Mouse (Mus musculus): ENCODE data around the gene Hectd4.
"Not testable (repeated sequence)": the region's sequence is repeated elsewhere in the genome, so short reads cannot be mapped to it uniquely, and the experiment has no call there.

Gene Hectd4

GRCm38 (mm10) chr5:121284816-121285215 lies 64.8 kb downstream of the Hectd4 start:
- ATAC-seq (ENCODE audit: low TSS enrichment): no peak

- ATAC-seq (ENCODE audit: low TSS enrichment): no peak
Measured at GRCm38 (mm10) chr5:121287213-121287612, 67.2 kb downstream of the Hectd4 start.

GRCm38 (mm10) chr5:121290289-121290688 lies 70.3 kb downstream of the Hectd4 start:
- peak; percentile 55; the same call in 1 of the 2 replicates for ATAC-seq (ENCODE audit: low TSS enrichment)

- no peak for ATAC-seq (ENCODE audit: low TSS enrichment)
Measured at GRCm38 (mm10) chr5:121292309-121293165, 72.5 kb downstream of the Hectd4 start.

DNA sequence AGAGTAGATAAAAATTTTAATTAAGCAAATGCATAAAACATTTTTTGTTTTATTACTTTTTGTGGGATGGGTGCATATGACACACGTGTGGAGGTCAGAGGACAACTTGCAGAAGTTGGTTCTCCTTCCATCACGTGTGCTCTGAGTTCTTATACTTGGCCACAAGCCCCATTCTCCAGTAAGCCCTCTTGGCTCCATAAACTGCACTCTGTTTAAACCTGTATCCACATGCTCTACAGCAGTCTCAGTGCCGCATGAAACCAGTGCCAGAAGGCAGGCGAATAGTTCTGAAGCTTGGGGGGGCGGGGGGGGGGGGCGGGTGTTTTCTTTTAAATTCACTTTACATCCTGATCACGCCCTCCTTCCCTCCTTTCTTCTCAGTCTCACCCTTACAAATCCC lies 85.0 kb downstream of the Hectd4 start:
- no peak for ATAC-seq (ENCODE audit: low TSS enrichment)

GRCm38 (mm10) chr5:121307620-121308019 lies 87.6 kb downstream of the Hectd4 start:
- no peak for ATAC-seq (ENCODE audit: low TSS enrichment)

DNA sequence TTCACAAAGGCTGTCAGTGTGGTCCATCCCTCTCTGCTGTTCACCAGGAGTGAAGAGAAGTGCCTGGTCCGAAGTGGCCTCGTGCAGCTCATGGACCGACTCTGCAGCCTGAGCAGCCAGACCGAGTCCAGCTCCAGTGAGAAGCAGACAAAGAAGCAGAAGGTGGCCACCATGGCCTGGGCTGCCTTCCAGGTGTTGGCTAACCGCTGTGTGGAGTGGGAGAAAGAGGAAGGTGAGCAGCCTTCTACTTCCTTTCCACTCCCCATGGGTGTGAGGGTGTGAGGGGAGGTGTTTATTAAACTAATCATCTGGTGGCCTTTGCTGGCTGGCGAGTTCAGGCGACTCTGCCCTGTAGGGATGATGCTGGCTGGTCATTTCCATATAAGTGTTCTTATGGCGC lies 91.6 kb downstream of the Hectd4 start:
- ATAC-seq (ENCODE audit: low TSS enrichment): no peak

DNA sequence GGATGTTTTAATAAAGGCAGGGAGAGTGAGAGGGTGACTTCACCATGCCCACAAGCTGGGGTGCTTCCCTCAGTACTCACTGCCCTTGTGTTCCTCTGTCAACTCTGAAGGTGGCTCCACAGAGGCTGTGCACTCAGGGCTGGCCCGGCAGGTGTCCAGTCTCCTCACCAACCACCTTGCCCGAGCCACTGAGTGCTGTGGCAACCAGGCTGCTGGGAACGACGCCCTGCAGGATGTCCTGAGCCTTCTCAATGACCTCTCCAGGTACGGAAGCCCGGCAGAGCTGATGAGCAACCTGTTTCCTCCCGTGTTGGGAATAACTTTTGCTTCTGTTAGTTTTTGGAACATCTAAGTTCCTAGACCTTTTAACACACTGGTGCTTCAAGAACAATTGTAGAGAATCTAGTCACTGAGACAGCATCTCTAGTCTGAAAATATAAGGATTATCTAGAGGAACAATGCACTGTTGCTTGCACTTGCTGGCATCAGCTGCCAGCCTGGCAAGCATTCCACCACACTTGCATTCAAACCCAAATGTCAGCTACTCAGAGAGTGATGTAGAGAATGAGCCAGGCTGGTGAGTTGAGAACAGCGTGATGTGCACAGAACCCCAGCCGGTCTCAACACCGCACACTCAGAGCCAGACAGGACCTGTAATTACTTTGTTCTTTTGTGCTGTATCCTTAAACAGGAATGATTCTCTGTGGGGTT lies 93.9 kb downstream of the Hectd4 start:
- ATAC-seq (ENCODE audit: low TSS enrichment): peak; percentile 44; the same call in 1 of the 2 replicates

GRCm38 (mm10) chr5:121326079-121326805 lies 106.2 kb downstream of the Hectd4 start:
- ATAC-seq (ENCODE audit: low TSS enrichment): no peak

GRCm38 (mm10) chr5:121329333-121330058 lies 109.5 kb downstream of the Hectd4 start:
- ATAC-seq (ENCODE audit: low TSS enrichment): peak; percentile 55; the same call in 1 of the 2 replicates

GRCm38 (mm10) chr5:121330154-121330816 lies 110.3 kb downstream of the Hectd4 start:
- not testable (repeated sequence) for ATAC-seq (ENCODE audit: low TSS enrichment)

- ATAC-seq (ENCODE audit: low TSS enrichment): no peak
Measured at GRCm38 (mm10) chr5:121331731-121332130, 111.7 kb downstream of the Hectd4 start.

- ATAC-seq (ENCODE audit: low TSS enrichment): no peak
Measured at GRCm38 (mm10) chr5:121333976-121334375, 114.0 kb downstream of the Hectd4 start.

DNA sequence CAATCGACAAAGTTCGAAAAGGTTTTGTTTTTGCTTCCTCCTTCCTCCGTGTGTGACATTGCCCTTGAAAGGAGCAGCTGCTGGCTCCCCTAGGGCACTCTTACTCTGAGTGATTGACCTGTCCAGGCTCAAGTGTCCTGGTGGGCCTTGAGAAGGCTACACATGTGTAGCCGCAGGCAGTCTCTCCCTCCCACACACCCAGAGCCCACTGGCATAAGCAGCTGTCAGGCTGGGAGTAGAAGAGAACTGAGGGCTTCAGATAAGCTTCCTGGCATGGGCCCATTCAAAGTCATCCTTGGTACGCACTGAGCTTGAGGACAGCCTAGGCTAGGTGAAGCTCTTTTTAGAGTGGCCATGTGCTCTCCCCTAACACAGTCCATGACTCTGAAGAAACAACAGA lies 114.4 kb downstream of the Hectd4 start:
- ATAC-seq (ENCODE audit: low TSS enrichment): no peak

DNA sequence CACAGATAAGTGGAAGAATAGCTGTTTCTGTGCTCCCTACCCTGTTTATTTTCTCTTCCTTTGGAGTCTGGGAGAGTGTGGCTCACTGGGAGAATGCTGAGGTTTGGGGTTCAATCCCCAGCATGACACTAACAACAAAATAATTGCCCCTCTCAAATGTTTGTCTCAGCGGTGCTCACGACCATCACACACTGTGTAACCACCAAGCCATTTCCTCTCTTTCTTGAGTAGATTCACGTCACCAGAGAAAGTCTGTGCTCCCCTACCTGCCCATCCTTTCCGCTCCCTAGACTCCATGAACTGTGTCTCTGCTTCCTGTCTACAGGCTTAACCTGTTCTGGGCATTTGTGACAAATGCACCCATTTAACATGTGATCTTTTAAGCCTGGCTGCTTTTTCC lies 115.4 kb downstream of the Hectd4 start:
- ATAC-seq (ENCODE audit: low TSS enrichment): no peak

GRCm38 (mm10) chr5:121336009-121336408 lies 116.0 kb downstream of the Hectd4 start:
- peak; percentile 74; the same call in 1 of the 2 replicates for ATAC-seq (ENCODE audit: low TSS enrichment)

GRCm38 (mm10) chr5:121336776-121337175 lies 116.8 kb downstream of the Hectd4 start:
- ATAC-seq (ENCODE audit: low TSS enrichment): no peak

DNA sequence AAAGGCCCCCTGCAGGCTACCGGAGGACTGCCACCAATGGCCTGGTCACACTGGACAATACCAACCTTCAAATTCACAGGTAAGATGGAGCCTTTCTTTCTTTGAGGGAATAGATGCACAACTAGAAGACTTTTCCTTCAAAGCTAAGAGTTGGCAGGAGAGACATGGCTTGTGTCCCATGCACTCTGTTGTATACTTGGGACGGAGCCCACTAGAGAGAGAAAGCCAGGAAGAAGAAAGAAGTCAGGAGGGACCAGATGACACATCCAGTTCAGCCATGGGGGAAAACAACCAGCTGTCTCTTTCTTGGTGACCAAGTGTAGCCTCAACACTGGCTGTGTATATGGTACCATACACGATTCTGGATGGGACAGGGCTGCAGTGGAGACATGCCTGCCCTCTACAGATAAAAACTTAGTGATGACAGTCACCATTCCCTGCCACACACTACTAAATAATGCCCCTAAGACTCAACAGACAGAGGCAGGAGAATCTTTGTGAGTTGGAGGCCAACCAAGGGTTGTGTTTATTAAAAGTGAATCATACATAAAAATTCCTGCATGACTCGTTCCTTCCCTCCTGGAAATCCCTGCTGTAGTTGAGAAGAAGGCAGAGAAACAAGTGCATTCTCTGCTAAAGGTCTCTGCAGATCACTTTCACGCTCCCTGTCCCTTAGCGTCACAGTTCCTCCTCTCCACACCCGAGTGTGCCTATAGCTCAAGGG lies 119.7 kb downstream of the Hectd4 start:
- ATAC-seq (ENCODE audit: low TSS enrichment): no peak

- no peak for ATAC-seq (ENCODE audit: low TSS enrichment)
Measured at GRCm38 (mm10) chr5:121340965-121341473, 121.0 kb downstream of the Hectd4 start.

GRCm38 (mm10) chr5:121342490-121342889 lies 122.5 kb downstream of the Hectd4 start:
- peak; percentile 60; the same call in 1 of the 2 replicates for ATAC-seq (ENCODE audit: low TSS enrichment)

Data from frontal cortex, adult (tissue).